Mouse (Mus musculus) megakaryocyte, embryonic 14.5 days (primary cell): ENCODE measurements around the gene Palm3. TPM values are rescaled to one million over a fixed set of nuclear protein-coding genes. Genes with fewer than 3 reads are reported as not detected.
A peak's percentile ranks its signal among the peaks of the same experiment; 100 is the strongest.
"Not testable (repeated sequence)": the region's sequence is repeated elsewhere in the genome, so short reads cannot be mapped to it uniquely, and the experiment has no call there.

Source experiments
- H3K27me3 ChIP-seq: replicated peaks from 2 replicates; pipeline ENCODE3; 2012; ENCODE audit warnings: inconsistent platforms
- H3K36me3 ChIP-seq: replicated peaks from 2 replicates; pipeline ENCODE3; 2012; ENCODE audit warnings: low read length, inconsistent platforms, mixed read lengths
- H3K4me1 ChIP-seq: 2 replicates; pipeline ENCODE4 v1.6.1; 2012; ENCODE audit warnings: inconsistent platforms
- H3K4me3 ChIP-seq: replicated peaks from 2 replicates; pipeline ENCODE3; 2012; ENCODE audit warnings: moderate library complexity, mild to moderate bottlenecking, inconsistent platforms
- H3K9me3 ChIP-seq: 2 replicates; pipeline ENCODE4 v1.6.1; 2012; ENCODE audit warnings: inconsistent platforms
- FLI1 ChIP-seq: IDR thresholded peaks from 2 replicates; pipeline ENCODE4 v1.6.1; 2012; ENCODE audit warnings: low read length, inconsistent platforms, mixed read lengths
- GATA1 ChIP-seq: IDR thresholded peaks from 3 replicates; pipeline ENCODE4 v1.6.1; 2012; ENCODE audit warnings: mixed read lengths, low read length, inconsistent platforms, borderline replicate concordance
- polyA plus RNA-seq: library from polyadenylated mRNA; stranded (reverse); fragments of >175 nt; gene quantifications from 2 replicates; pipeline ENCODE4 v1.2.3, GENCODE M21; 2012; ENCODE audit warnings: low replicate concordance; ENCODE audit not compliant: insufficient read depth

Gene Palm3
- polyA plus RNA-seq, 1 experiment: not detected

DNA sequence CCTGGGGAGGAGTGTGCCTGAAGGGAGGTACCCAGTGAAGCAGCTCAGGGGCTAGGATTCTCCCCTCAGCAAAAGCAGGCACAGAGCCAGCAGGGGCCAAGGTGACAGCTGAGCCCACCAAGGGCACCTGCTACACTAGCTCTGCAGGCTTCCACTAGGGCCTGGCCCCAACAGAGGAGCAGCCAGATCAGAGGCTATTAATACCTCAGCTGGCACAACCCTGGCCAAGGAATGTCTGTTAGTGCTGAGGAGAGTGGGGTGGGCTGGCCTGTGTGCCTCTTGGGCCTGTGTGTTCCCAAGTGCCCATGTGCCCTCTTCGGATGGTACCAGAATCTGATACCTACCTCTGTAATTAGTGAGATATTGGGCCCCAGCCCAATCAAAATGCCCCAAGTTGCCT lies 41.0 kb upstream of the Palm3 start:
- TF ChIP-seq GATA1: no peak
- no peak for TF ChIP-seq FLI1
- Histone ChIP-seq H3K9me3 (no peaks in the 10 kb centered on the region), H3K27me3 (no peaks in the 10 kb centered on the region), H3K4me3 (no peak overlapping the region), H3K4me1 (peaks cover 68% of the 10 kb centered on the region), H3K36me3 (peaks cover 69% of the 10 kb centered on the region)

DNA sequence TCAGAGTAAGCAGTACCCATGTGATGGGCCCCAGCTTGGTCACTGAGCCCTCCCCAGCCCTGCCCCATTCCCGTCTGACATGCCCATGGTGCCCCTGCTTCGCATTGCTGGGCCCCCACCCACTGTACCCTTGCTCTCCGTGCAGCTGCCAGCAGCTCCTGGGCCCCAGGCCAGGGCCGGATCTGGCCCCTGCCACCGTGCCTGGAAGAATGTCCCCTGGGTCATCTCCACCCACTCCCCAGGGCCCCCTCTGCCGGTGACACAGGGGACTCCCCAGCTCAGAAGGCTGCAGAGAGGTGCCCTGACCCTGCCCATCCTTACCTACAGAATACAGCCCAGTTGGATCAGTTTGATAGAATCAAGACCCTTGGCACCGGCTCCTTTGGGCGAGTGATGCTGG lies 40.4 kb upstream of the Palm3 start:
- no peak for TF ChIP-seq FLI1
- Histone ChIP-seq H3K9me3 (no peaks in the 10 kb centered on the region), H3K4me3 (no peak overlapping the region), H3K27me3 (no peaks in the 10 kb centered on the region), H3K36me3 (peaks cover 74% of the 10 kb centered on the region), H3K4me1 (peaks cover 64% of the 10 kb centered on the region)

DNA sequence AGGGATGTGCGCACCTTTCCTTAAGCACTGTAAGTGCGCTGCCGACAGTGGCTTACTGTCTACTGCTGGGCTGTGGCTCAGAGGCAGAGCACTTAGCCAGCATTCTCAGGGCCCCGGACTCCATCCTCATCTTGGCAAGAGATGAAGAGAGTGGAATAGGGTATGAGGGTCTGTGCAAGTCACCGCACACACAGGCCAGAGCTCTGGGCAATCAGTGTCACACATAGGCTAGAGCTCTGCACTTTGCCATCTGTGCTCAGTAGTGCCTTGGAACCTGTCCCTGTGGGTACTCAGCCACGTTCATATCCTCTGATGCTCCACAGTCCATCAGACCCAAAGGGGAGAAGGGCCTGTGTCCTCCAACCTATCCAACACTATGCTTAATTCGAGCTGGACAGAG lies 39.7 kb upstream of the Palm3 start:
- Histone ChIP-seq H3K4me3 (no peak overlapping the region), H3K36me3 (peaks cover 80% of the 10 kb centered on the region), H3K4me1 (peaks cover 58% of the 10 kb centered on the region), H3K27me3 (no peaks in the 10 kb centered on the region), H3K9me3 (no peaks in the 10 kb centered on the region)
- TF ChIP-seq FLI1 (no peak), GATA1 (no peak)

DNA sequence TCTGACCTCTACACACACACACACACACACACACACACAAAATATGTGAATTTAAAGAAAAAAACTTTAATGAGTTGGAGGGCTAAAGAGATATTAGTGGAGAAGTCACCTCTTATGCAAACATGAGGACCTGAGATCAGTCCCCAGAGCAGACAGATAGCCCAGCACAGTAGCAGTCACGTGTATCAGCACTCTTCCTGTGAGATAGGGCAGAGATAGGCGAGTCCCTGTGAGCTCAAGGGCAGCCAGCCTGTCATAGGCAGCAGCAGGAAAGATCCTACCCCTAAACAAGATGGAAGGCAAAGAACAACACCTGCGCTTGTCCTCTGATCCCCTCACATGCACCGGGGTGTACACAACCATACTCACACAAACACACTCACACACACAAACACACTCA lies 38.8 kb upstream of the Palm3 start:
- H3K4me3 ChIP-seq: no peak overlapping the region
- H3K27me3 ChIP-seq: no peaks in the 10 kb centered on the region
- H3K36me3 ChIP-seq: peaks cover 87% of the 10 kb centered on the region
- H3K9me3 ChIP-seq: no peaks in the 10 kb centered on the region
- peaks cover 55% of the 10 kb centered on the region for H3K4me1 ChIP-seq
- TF ChIP-seq GATA1: no peak
- TF ChIP-seq FLI1: no peak

DNA sequence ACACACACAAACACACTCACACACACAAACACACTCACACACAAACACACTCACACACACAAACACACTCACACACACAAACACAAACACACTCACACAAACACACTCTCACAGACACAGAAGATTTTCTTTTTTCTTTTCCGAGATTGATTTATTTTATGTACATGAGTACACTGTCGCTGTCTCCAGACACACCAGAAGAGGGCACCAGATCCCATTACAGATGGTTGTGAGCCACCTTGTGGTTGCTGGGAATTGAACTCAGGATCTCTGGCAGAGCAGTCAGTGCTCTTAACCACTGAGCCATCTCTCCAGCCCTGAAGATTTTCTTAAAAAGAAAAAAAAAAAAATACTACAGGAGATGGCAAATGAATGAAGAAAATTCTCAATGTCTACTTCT lies 38.0 kb upstream of the Palm3 start:
- not testable (repeated sequence) for H3K27me3 ChIP-seq, H3K4me3 ChIP-seq, H3K9me3 ChIP-seq
- Histone ChIP-seq H3K4me1 (peaks cover 55% of the 10 kb centered on the region), H3K36me3 (peaks cover 87% of the 10 kb centered on the region)

DNA sequence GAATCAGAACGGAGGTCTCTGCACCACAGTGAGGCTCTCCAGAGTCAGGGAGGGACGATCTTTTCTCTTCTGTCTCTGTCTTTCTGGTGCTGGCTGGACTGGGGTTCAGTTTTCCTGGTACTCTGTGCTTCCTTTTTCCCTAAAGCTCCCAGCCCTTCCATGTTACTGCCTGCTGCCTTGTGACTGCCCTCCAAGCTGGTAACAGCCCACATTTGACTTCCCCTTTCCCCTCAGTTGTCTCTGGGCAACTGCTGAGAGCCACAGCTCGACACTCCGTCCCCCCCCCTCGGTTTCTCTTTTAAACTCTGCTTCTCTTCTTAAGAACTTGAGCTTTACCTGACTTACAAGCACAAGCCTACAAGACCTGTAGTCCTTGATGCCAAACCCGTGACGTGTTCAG lies 32.0 kb upstream of the Palm3 start:
- Histone ChIP-seq H3K4me1 (peaks cover 37% of the 10 kb centered on the region), H3K4me3 (peak overlapping the region; percentile 14), H3K27me3 (no peaks in the 10 kb centered on the region), H3K9me3 (no peaks in the 10 kb centered on the region), H3K36me3 (peaks cover 89% of the 10 kb centered on the region)
- TF ChIP-seq FLI1: no peak
- TF ChIP-seq GATA1: no peak

DNA sequence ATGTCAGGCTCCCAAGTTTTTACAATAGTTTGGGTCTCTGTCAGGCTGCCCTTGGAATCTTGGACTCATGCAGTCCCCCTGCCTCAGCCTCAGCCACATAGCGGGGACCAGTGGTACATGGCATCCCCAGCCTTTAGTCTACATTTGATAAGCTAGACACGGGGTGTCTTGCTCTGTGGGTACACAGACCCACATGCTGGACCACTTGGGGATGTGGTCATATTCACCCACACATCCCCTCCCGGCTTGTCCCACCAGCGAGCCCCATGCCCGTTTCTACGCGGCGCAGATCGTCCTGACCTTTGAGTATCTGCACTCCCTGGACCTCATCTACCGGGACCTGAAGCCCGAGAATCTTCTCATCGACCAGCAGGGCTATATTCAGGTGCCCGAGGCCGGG lies 31.1 kb upstream of the Palm3 start:
- Histone ChIP-seq H3K9me3 (no peaks in the 10 kb centered on the region), H3K36me3 (peaks cover 89% of the 10 kb centered on the region), H3K27me3 (no peaks in the 10 kb centered on the region), H3K4me1 (peaks cover 46% of the 10 kb centered on the region), H3K4me3 (no peak overlapping the region)
- TF ChIP-seq FLI1 (no peak), GATA1 (no peak)

DNA sequence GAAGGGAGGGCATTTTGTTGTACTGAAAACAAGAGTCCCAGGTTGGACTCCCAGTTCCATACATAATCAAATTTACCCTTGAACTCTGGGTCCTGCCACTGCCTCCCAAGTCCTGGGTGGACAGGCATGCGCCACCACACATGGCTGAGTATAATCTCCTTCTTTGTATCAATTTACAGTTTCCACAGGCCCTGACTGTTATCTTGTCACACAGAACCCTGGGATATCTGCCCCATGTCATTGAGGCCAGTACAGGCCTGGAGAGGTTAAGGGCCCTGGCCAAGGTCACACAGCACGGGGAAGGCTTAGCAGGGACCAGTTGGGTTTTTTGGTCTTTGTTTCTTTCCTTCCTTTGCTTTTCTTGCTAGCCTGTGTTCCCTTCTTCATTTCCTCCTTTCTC lies 28.8 kb upstream of the Palm3 start:
- Histone ChIP-seq H3K9me3 (no peaks in the 10 kb centered on the region), H3K4me3 (no peak overlapping the region), H3K36me3 (peaks cover 73% of the 10 kb centered on the region), H3K27me3 (no peaks in the 10 kb centered on the region), H3K4me1 (peaks cover 54% of the 10 kb centered on the region)
- TF ChIP-seq GATA1 (no peak), FLI1 (no peak)

DNA sequence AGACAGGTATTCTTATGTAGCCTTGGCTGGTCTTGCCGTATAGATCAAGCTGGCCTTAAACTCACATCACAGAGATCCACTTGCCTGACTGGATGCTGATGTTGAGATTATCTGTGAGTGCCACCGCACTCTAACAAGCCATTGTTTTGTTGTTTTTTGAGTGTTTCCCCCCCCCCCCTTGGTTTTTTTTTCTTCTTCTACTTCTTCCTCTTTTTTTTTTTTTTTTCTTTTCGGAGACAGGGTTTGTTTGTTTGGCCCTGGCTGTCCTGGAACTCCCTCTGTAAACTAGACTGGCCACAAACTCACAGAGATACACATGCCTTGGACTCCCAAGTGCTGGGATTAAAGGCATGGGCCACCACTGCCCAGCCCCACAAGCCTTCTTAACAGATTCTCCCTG lies 27.2 kb upstream of the Palm3 start:
- Histone ChIP-seq H3K4me1 (peaks cover 46% of the 10 kb centered on the region), H3K36me3 (peaks cover 62% of the 10 kb centered on the region), H3K27me3 (no peaks in the 10 kb centered on the region), H3K4me3 (no peak overlapping the region), H3K9me3 (no peaks in the 10 kb centered on the region)
- TF ChIP-seq FLI1 (no peak), GATA1 (no peak)

DNA sequence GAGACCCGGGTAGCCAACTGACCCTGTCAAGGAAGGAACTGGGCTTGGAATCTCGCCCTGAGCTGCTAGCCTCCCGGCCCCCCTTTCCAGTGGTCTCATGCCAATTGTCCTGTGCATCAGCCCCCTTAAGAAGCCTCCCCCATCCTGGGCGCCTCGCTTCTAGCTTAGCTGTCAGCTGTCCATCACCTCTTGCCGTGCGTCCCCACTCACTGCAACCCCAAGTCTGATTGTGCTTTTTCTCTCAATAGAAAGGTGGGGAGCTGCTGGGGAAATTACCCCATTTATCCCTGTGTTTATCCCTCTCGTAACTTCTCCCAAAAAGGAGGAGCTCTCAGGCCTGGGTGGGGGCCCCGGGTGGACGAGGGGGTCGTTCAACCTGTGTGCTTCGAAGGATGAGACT lies 25.3 kb upstream of the Palm3 start:
- Histone ChIP-seq H3K4me1 (peaks cover 46% of the 10 kb centered on the region), H3K36me3 (peaks cover 62% of the 10 kb centered on the region), H3K9me3 (no peaks in the 10 kb centered on the region), H3K4me3 (no peak overlapping the region), H3K27me3 (no peaks in the 10 kb centered on the region)
- TF ChIP-seq GATA1 (no peak), FLI1 (no peak)

DNA sequence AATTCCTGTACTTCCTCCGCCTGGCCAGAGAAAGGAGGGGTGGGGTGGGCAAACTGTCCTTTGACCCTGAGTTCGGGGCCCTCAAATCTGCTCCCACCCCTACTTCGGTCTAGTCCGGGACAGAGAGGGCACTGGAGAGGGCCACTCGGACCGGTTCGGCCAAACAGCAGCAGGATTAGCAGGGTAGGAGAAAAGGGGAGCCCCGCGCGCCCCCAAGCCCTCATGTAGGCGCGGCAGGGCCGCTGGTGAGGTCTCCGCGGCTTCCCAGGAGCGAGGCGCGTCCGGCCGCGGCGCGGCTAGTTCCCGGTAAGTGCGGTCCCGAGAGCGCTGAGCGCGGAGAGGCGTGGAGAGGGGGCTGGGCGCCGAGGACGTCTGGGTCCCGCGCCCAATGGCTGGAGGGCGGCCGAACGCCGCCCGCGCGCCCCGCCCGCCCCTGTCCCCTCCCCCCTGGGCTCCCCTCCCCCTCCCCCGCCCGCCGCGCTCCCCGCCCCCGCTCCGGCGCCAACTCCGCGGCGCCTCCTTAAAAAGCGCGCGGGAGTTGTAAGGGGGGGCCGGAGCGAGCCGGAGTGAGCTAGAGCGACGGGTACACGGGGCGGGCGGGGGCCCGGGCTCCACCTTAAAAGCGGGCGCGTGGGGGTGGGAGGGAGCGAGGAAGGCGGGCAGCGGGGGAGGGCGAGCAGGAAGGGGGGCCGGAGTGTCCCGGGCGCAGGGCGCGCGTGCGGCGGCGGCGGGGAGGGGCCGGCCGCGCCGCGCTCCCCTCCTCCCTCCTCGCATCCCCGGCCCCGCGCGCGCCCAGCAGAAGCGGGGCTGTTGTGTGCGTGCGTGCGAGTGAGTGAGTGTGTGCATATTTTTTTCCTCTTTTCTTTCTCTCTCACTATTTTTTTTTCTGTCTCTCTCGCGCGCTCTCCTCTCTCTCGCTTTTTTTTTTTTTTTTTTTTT lies 24.4 kb upstream of the Palm3 start:
- H3K4me1 ChIP-seq: peaks cover 46% of the 10 kb centered on the region
- H3K27me3 ChIP-seq: no peaks in the 10 kb centered on the region
- no peak for TF ChIP-seq GATA1
- TF ChIP-seq FLI1: no peak
- no peaks in the 10 kb centered on the region for H3K9me3 ChIP-seq
- H3K36me3 ChIP-seq: peaks cover 62% of the 10 kb centered on the region
- peak overlapping the region; percentile 91 for H3K4me3 ChIP-seq
